Mouse (Mus musculus) naive thymus-derived CD4-positive, alpha-beta T cell, adult 2 months (primary cell): ENCODE measurements around the gene Mrpl44.

Experiments
- DNase-seq: peaks from one replicate; pipeline ENCODE4 v3.0.0-alpha.2; 2011; ENCODE audit warnings: low read depth

Mrpl44 gene

DNA sequence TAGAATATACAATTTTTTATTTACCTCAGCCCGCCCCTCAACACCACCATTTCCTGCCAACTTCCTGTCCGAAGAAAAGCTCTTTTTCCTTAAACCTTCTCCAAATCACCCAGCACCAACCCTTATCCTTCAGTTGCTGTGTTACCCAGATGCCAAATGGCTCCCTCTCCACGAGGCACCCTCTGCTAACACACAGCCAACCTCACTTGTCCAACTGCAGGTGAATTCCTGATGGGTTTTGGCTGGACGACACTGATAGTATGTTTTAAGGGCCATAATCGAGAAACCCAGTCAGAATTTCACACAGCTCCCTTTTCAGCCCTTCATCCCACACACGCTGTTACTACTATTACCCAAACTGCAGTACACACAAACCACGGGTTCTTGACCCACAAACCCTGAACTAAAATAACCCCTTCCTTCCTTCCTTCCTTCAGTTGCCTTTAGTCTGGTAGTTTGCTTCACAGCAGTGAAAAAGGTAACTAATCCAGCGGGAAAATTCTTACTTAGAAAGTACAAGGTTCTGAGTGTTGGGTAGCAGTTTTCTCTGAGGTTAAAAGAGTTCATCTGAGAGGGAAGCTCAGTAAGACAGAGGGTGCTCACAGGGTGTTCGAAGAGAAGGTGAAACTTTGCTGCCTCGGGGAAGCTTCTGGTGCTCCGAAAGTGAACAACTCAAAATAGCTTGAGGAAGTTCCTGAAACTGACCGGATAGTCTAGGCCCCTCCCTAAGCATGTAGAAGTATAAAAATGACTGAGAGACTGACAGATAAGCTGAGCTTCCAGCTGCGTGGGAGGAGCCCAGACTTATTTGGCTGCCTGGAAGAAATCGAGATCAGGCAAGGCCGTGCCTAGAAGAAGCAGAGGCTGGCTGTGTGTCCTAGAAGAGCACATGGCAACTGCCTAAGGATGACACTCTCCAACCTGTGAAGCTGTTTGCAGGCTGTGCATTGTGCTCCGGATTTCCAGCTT is 13.3 kb upstream of the Mrpl44 start:
- DNase-seq: peak; percentile 20

DNA sequence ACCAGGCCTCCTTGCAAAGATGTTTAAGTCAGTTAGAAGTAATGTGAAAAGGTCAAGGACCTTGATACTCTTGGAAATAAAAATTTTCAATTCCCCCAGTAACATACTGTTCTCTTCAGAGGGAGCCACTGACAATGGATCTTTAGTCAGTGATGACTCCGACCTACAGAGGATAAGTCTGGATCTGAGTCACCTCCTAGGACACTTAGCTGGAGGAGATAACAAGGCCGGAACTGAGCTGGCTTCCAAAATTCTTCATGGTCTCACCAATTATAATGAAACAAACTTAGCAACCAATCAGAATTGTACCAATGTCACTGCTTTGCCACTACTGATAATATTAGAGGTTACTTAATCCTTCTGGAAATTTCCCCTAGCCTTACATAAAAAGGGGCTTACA is 11.8 kb upstream of the Mrpl44 start:
- no peak for DNase-seq

DNA sequence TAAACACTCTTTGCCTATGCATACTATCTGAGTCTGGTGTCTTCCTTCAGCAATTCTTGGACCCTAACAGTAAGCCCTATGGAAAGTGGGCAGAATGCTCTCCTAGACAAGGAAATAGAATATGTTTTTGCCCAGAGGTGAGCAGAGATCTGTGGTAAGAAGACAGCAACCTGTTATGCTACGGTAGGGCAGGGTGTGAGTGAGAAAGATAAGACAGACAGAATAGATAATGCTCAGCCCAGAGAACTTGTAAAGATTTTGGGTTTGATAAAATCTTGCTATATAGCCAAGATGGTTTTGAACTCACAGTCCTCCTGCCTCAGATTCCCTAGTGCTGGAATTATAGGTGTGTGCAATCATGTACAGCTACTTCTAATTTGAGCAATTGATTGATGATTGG is 11.3 kb upstream of the Mrpl44 start:
- DNase-seq: no peak

DNA sequence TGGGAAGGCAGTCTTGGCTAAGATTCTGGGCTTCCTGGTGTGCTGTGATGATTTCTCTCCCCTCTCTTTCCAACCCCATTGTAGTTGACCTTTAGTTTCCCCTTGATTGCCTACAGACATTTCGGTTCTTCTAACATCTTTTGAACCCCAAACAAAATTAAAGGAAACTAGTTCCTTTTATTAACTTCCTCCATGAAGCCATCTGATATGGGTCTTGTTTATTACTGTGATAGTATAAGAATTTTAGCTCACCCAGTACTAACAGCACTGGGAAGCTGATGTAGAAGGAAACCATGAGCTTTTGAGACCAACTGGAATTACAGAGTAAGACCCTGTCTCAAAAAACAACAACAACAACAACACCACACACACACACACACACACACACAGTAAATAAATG is 7.6 kb upstream of the Mrpl44 start:
- no peak for DNase-seq

DNA sequence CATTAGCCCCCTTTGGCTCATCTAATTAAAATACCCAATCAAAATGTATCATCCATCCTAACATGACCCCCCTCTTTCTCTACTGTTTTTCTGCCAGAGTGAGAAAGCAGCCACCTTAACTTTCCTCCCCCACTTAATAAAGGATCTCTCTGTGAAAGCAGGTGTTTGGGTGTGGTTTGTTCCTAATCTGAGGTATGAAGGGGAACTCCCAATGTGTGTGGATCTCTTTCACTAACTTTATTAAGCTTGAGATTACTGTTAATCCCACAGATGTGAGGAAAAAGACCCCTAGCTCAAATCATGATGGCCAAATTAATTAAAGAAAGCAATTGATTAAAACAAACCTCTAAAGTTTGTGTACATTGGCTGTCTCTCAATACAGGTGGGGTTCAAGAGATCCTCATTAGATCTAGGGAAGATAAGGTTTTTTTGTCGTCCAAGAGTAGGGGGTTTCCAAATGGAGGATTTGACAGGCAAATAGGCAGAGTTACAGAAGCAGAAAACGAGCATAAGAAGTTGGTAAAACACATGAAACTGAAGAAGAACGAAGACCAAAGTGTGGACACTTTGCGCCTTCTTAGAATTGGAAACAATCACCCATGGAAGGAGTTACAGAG is 1.5 kb upstream of the Mrpl44 start:
- no peak for DNase-seq

DNA sequence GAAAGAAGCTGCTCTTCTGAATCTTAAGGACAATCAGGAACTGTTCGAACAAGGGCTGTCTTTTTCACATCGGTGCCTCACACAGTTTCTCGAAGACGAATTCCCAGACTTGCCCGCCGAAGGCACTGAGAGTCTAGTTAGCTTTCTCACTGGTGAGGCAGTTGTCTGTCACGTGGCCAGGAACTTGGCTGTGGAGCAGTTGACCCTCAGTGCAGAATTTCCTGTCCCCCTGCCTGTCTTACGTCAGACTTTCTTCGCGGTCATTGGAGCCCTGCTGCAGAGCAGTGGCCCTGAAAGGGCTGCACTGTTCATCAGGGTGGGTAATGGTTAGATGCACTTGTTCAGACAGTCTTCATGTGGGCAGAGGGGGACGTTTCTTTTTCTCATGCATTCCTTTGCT is 2.2 kb downstream of the Mrpl44 start:
- DNase-seq: no peak

DNA sequence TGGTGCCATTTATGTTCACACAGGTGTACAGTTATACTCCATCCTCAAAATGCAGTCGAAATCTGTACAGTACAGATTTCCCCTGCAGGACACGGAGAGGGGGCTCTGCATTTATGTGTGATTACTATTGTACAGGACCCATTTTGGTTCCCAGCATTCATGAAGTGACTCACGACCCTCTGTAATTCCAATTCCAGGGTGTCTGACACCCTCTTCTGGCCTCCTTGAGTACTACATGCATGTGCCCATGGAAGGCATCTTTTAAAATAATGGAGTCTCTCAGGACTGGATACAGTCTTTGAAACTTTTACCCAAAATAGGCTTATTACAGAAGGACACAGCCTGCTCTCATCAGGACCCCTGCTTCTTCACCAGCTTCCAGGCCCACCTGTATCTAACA is 6.6 kb downstream of the Mrpl44 start:
- peak; percentile 47 for DNase-seq

DNA sequence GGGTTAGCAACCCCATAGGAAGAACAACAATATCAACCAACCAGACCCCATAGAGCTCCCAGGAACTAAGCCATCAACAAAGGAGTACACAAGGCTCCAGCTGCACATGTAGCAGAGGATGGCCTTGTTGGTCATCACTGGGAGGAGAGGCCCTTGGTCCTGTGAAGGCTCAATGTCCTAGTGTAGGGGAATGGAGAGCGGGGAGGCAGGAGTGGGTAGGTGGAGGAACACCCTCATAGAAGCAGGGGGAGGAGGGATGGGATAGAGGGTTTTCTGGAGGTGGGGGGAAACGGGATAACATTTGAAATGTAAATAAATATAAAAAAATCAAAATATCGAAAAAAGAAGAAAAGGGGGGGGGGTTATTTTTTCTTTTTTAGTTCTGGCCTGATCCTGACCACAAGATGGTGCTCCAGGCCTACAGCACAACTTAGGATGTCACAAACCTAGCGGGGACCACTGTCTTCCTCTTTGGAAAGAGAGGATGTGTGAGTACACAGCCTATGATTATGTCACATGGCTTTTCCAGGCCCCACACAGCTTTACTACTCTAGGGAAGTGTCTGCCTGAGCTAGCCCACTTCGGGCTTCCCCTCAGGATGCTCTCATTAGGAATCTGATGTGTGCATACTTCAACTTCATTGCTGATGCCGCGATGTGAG is 10.6 kb downstream of the Mrpl44 start:
- DNase-seq: no peak

DNA sequence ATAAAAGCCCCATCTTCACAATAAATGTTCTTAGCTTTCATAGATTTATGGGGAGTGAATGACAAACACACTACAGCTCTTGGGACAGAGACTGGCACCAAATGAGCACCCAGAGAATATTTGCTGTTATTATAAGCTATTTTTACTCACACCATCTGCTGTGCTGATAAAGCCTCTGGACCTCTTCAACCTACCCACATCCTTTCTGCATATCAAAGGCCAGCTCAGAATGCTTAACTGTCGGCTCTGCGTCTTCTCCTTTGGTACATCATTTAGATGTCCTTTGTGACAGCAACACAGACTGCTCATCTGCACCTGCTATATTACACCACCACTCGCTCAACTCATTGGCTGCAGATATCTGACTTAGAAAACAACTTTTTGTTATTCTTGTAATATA is 21.3 kb downstream of the Mrpl44 start:
- no peak for DNase-seq

DNA sequence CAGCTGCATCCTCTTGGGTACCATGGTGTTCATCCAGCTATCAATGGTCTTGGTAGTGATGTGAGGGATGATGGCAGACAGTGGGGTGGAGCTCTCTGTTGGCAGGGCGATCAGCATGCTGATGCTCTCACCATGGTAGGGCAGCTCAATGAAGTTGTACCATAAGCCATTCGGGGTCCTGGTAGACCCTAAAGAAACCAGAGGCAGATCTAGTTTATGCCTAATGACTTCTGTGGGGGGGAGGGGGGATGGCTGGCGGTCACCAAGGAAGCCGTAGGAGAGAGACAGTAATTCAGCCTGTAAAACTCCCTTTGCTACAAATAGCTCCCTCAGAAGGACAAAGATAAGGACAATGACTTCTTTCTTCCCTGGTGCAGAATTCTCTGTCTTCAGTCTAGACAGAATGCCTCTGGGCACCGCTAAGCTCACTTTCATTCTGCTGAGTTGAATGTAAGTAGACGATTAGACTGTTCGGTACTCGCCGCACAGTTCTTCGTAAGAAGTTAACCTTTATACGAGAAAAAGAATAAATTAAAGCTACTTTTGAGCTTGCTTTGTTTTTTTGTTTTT is 27.1 kb downstream of the Mrpl44 start:
- no peak for DNase-seq

DNA sequence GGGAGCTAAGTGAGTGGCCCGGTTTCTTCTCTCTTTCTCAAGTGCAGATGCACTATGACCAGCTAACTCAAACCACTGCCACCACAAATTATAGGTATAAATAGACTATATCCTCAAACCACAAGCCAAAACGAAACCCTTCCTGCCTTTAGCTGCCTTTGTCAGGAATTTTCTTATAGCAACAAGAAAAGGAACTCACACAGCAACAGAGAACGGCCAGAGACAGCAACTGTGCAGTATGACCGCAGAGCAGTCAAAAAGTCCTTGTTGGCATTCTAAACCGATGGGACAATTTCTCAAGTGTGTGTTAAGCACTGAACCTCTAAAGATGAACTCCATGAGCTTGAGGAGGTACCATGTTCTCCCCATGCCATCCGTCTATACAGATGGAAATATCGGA is 27.8 kb downstream of the Mrpl44 start:
- DNase-seq: no peak

DNA sequence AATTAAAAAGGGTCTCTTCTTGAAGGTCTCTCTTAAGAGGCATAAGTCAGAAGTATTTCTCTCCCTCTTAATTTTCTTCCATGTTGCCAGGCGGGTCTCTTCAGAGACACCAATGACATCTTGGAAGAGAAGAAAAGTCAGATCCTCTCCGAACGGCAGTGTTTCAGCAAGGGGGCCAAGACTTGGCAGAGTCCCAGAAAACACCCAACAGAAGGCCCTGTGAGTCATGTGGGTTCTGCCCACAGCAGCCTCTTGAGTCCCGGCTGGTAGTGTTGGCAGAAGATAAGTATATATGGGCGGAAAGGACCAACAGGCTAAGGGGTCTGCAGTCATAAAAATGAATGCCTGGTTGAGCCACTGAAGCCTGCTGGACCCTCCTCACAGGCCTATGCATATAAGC is 31.0 kb downstream of the Mrpl44 start:
- DNase-seq: no peak

DNA sequence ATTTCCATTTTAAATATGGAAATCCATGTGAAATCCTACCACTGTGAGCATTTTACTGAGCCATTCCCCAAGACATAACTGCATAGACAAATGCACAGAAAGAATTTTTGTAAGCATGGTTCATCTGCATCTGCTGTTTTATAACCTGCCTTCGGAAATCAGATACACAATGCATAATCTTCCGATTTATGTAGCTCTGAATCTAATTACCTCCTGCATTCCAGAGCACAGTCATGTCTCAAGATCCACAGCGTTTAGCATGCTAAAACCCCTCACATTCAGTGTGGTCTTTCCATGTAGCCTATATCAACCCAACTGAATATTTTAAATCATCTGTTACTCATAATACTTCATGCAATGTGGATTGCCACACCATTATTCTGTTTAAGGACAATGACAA is 33.6 kb downstream of the Mrpl44 start:
- no peak for DNase-seq

DNA sequence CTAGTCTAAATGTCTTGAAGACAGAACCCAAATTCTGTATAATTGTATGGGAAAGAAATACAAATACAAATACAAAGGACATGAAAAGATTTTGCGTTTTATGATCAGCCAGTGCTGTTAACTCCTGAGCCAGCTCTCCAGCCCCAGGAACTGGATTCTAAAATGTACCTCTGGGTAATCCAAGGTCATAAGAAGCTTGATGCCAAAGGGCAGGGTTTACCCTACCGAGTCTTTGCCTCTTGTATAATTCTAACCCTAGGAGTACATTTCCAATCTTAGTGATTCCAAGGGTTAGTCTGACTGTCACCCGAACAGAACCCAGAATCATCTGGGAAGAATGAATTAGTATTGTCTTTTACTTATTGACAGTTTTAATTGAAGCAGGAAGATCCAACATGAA is 39.6 kb downstream of the Mrpl44 start:
- DNase-seq: no peak

DNA sequence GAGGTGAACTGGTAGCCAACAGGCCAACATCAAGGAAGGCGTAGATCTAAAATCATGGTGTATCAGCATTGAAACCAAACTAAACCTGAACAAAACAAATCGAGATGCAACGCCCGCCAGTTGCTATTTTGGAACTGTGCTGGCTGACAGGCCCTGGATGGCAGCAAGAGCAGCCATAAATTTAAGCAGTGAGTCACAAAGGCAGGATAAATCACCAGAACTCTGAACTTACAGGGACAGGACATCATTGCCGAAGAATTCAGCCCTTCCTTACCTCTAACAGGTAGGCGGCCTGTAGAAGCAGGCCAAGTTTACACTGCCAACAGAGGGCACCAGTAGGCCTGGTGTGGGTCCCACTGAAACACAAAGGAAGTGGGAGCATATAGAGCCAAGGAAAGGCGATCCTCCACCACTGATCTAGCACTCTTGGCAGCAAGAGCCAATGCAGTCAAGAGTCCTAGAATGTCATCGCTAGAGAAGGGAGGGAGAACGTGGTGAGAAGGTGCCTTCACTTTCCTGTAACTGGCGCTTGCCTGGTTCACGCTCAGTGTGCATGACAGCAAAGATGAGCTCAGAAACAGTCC is 43.6 kb downstream of the Mrpl44 start:
- DNase-seq: no peak

DNA sequence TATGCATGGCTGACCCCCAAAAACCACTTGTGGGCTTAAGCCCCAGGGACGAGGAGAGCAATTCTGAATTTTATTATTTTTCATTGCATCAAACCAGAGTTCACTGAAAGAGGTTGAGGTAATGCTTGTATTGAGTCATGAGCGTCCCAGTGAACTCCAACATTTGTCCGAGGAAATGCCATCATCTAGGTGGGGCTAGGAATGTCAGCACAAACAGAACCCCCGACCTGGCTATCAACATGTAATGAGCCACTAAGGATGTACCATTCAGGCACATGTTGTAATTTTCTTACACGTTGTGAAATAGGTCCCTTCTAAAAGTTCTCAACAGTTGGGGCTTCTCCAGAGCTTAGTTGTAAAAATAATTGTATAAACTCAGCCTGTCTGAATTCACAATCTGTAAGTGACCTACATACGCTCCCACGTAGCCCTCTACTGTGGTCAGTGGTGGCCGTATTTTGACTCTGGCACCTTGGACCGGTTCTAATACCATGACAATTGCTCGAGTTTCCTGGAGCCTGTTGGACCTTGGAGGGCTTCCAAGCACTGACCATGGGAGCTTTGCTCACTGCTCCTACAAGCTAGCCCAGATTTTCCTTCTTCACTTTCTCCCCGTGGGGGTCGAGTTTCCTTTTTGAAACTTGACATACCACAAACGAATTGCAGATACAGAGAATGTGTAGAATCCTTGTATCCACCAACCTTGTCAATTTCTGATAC is 47.1 kb downstream of the Mrpl44 start:
- DNase-seq: no peak

DNA sequence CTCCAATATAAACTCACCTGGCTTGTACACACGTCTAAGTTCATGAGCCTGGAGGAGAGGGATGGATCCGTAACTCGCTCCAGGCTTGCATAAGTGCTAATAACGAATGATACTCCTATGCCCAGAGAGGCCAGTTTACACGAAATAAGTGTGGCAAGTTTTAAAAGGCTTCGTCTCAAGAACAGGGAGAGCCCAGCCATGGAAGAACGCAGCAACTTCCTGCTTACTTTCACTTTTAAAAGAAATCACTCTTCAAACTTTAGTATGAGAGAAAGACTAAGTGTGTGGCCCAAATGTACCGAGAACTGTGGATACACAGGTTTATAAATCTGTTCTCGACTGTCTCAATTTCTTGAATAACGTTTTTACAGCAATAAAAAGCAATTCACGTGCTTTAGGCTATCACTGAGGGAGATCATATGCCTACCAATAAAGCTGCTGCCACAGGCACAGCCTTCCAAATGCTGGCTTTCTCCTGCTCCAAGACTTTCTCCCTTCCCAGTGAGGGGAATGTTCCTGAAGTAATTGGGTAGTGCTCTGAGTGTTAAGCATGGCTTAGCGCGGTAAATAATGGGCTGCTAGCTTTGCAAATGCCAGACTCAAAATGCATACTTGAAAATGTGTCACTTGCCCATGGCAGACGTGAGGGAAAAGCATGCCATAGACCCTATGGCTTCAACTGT is 48.3 kb downstream of the Mrpl44 start:
- DNase-seq: peak; percentile 13
